Mouse (Mus musculus) ES-Bruce4 (cell line): ENCODE measurements around the gene Fxr2. TPM values are rescaled to one million over a fixed set of nuclear protein-coding genes. Genes with fewer than 3 reads are reported as not detected.

Experiments used
- H3K27ac ChIP-seq: 2 replicates; pipeline ENCODE4 v1.5.1; 2012; ENCODE audit warnings: low read length, inconsistent platforms; ENCODE audit not compliant: insufficient read depth
- H3K27me3 ChIP-seq: 2 replicates; pipeline ENCODE4 v1.6.1; 2012; ENCODE audit warnings: mild to moderate bottlenecking, low read length, inconsistent platforms; ENCODE audit not compliant: control insufficient read depth, poor library complexity, insufficient read depth, severe bottlenecking
- H3K36me3 ChIP-seq: 2 replicates; pipeline ENCODE4 v1.6.1; 2012; ENCODE audit warnings: inconsistent platforms, mild to moderate bottlenecking, low read length, moderate library complexity; ENCODE audit not compliant: control insufficient read depth, poor library complexity, insufficient read depth, severe bottlenecking
- H3K4me1 ChIP-seq: one replicate; pipeline ENCODE4 v1.8.1; 2011; ENCODE audit warnings: low read length; ENCODE audit not compliant: control insufficient read depth, insufficient read depth
- H3K4me3 ChIP-seq: 2 replicates; pipeline ENCODE4 v1.5.1; 2011; ENCODE audit warnings: low read depth, mild to moderate bottlenecking, low read length
- H3K9ac ChIP-seq: 2 replicates; pipeline ENCODE4 v1.6.1; 2012; ENCODE audit warnings: low read depth, mild to moderate bottlenecking, inconsistent platforms; ENCODE audit not compliant: poor library complexity, severe bottlenecking
- H3K9me3 ChIP-seq: replicated peaks from 2 replicates; pipeline ENCODE4 v1.6.1; 2012; ENCODE audit warnings: mild to moderate bottlenecking, low read length, inconsistent platforms; ENCODE audit not compliant: control insufficient read depth, poor library complexity, insufficient read depth, severe bottlenecking
- CTCF ChIP-seq: IDR thresholded peaks from one replicate; pipeline ENCODE4 v1.8.1; 2011; ENCODE audit warnings: low read depth, low read length
- EP300 ChIP-seq: IDR thresholded peaks from 2 replicates; pipeline ENCODE4 v1.6.1; 2011; ENCODE audit warnings: low read depth, low read length; ENCODE audit not compliant: insufficient read depth
- POLR2A ChIP-seq: IDR thresholded peaks from one replicate; pipeline ENCODE4 v1.8.1; 2011; ENCODE audit warnings: low read length; ENCODE audit not compliant: insufficient read depth
- polyA plus RNA-seq: library from polyadenylated mRNA; stranded (reverse); fragments of >200 nt; gene quantifications from 2 replicates; pipeline ENCODE4 v1.2.4, GENCODE M21; 2011; ENCODE audit warnings: low read depth; ENCODE audit not compliant: missing spikeins, insufficient read depth, insufficient read length

Fxr2 gene
- polyA plus RNA-seq, 1 experiment, result 170 TPM

GRCm38 (mm10) chr11:69672211-69672706 lies 39.5 kb downstream of the Fxr2 start, which contains the start of gene Eif4a1:
Eif4a1 (minus strand) TSS chr11:69672423.
- Histone ChIP-seq H3K36me3 (peaks cover 83% of the 10 kb centered on the region), H3K27ac (peak within 1 kb of the TSS; percentile 59), H3K27me3 (no peaks in the 10 kb centered on the region), H3K9me3 (no peaks in the 10 kb centered on the region), H3K4me1 (no peaks in the 10 kb centered on the region), H3K9ac (peak within 1 kb of the TSS; percentile 96), H3K4me3 (peak within 1 kb of the TSS; percentile 93)
- TF ChIP-seq POLR2A, result peak; percentile 98
- no peak for TF ChIP-seq CTCF
- TF ChIP-seq EP300, result peak; percentile 72; the same call in 1 of the 2 replicates

- TF ChIP-seq EP300 (no peak), CTCF (no peak)
- Histone ChIP-seq H3K27ac (no peak overlapping the region), H3K4me3 (no peak overlapping the region; the same call in 1 of the 2 replicates), H3K36me3 (peaks cover 62% of the 10 kb centered on the region), H3K9ac (peak overlapping the region; percentile 85; the same call in 1 of the 2 replicates), H3K4me1 (no peaks in the 10 kb centered on the region), H3K27me3 (no peaks in the 10 kb centered on the region), H3K9me3 (no peaks in the 10 kb centered on the region)
Observed at GRCm38 (mm10) chr11:69679144-69679543, 46.4 kb downstream of the Fxr2 start.

- H3K36me3 ChIP-seq, result peaks cover 50% of the 10 kb centered on the region
Observed at GRCm38 (mm10) chr11:69680136-69680855, 47.5 kb downstream of the Fxr2 start.

DNA sequence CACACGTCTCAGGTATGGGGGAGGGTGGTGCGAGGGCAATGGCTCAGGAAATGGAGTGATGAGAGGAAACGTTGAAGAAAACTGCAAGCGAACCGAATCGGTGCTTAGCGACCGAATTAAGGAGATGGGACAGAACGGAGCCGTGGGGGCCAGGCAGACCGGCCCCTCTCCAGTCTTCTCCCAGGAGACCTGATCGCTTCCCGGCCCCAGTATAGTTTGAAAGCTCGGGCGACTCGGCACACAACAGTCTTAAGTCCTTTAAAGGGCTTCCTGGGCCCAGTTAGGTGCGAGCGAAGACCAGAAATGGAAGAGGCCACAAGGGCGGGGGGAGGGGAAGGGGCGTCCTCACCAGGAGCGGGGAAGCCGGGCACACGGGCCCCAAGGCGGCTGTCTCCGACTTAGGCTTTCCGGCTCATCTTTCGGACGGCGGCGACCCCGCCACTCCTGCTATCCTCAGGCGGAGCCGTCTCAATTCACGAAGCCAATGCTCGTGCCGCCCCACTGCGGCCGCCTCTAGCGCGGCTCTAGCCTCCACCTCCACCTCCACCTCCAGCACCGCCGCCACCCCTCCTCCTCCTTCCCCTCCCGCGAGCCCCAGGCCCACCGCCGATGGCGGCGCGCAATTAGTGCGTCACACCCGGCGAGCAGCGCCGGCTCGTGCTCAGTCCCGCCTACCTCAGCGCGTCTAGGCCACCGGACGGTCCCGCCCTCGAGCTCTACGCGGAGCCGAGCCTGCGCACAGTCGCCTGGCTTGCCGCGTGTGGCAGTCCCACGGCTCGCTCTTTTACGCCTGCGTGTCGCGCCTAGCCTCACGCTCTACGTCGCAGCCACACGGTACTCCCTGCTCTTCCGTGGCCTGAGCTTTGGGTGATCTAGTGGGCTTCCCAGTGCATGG lies 48.8 kb downstream of the Fxr2 start, which contains the start of gene Senp3:
Senp3 (minus strand) TSS at position 771 of the 895 bp plus-strand sequence.
- H3K4me3 ChIP-seq, result peak within 1 kb of the TSS; percentile 71
- TF ChIP-seq CTCF (no peak), EP300 (peak; percentile 65; the same call in 1 of the 2 replicates), POLR2A (peak; percentile 86)
- H3K4me1 ChIP-seq, result no peaks in the 10 kb centered on the region
- H3K36me3 ChIP-seq, result peaks cover 38% of the 10 kb centered on the region
- H3K27me3 ChIP-seq, result no peaks in the 10 kb centered on the region
- peak within 1 kb of the TSS; percentile 85 for H3K9ac ChIP-seq
- no peaks in the 10 kb centered on the region for H3K9me3 ChIP-seq
- H3K27ac ChIP-seq, result peak within 1 kb of the TSS; percentile 58

More at GRCm38 (mm10) chr11:69680136-69680855, 47.5 kb downstream of the Fxr2 start:
- no peak overlapping the region for H3K27ac ChIP-seq
- H3K4me1 ChIP-seq, result no peaks in the 10 kb centered on the region
- no peaks in the 10 kb centered on the region for H3K9me3 ChIP-seq
- TF ChIP-seq CTCF, result no peak
- TF ChIP-seq POLR2A, result no peak
- no peak for TF ChIP-seq EP300
- H3K27me3 ChIP-seq, result no peaks in the 10 kb centered on the region
- H3K4me3 ChIP-seq, result peak overlapping the region; percentile 71
- H3K9ac ChIP-seq, result peak overlapping the region; percentile 85

DNA sequence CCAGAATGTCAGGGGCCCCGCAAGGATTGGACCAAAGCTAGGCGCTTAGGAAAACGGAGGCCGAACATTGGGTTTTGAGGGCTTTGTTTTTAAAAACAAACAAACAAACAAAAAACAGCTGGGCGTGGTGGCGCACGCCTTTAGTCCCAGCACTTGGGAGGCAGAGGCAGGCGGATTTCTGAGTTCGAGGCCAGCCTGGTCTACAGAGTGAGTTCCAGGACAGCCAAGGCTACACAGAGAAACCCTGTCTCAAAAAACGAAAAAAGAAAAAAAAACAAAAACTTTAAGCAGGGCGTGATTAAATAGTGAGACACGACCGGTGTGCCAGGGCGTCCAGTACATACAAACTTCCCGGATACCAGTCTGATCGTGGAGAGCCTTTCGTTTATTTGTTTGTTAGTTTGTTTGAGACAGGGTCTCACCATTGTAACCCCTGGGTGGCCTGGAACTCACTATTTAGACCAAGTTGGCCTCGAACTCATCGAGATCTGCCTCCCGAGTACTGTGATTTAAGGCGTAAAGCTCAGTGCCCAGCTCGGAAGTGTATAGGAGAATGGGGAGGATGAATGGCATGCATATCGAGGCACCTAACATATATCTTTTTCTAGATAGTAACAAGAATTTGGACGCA lies 49.5 kb downstream of the Fxr2 start:
- Histone ChIP-seq H3K9ac (peak overlapping the region; percentile 85), H3K4me1 (no peaks in the 10 kb centered on the region), H3K4me3 (peak overlapping the region; percentile 71), H3K27ac (peak overlapping the region; percentile 32), H3K36me3 (peaks cover 30% of the 10 kb centered on the region), H3K27me3 (no peaks in the 10 kb centered on the region), H3K9me3 (no peaks in the 10 kb centered on the region)
- TF ChIP-seq EP300, result no peak
- TF ChIP-seq POLR2A, result no peak
- TF ChIP-seq CTCF, result no peak
